Mouse (Mus musculus) spleen, adult 2 months (tissue): ENCODE results near the gene Prkca.

Experiments
- CTCF ChIP-seq: fragments of 200-500 bp; IDR thresholded peaks from 2 replicates; pipeline ENCODE4 v1.5.1; 2011; ENCODE audit warnings: mild to moderate bottlenecking, inconsistent platforms; ENCODE audit not compliant: insufficient read depth, insufficient read length, insufficient replicate concordance; ENCODE audit errors: extremely low read depth
- POLR2A ChIP-seq: fragments of 200-500 bp; IDR thresholded peaks from 2 replicates; pipeline ENCODE4 v1.6.1; 2011; ENCODE audit warnings: low read depth, low read length, inconsistent platforms

GRCm38 (mm10) chr11:108309791-108310190 is 33.9 kb downstream of the Prkca start:
- TF ChIP-seq POLR2A (no peak), CTCF (no peak)
